Mouse (Mus musculus) urinary bladder, postnatal 14 days (tissue): ENCODE measurements around the gene Col4a2.

Experiments
- DNase-seq: peaks from one replicate; pipeline ENCODE4 v3.0.0; 2021; ENCODE audit warnings: low spot score

The Col4a2 gene

DNA sequence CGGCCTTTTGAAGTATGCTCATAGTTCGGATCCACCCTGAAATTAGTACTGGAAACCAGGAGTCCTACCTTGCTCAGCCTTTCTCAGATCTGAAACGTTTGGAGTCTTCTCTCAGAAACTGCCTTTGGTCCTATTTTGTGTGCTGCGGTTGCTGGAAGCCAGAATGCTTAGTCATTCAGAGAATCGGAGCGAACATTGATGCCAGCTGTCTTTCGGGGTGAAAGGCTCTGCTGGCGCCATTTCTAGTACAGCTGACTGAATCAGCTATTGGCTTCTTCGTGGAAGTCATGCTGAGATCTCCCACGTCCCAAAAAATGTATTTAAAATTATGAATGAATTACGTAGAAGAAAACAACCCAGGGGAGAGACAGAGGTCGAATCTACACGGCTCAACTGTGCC lies 105.2 kb downstream of the Col4a2 start:
- DNase-seq: peak; percentile 35

DNA sequence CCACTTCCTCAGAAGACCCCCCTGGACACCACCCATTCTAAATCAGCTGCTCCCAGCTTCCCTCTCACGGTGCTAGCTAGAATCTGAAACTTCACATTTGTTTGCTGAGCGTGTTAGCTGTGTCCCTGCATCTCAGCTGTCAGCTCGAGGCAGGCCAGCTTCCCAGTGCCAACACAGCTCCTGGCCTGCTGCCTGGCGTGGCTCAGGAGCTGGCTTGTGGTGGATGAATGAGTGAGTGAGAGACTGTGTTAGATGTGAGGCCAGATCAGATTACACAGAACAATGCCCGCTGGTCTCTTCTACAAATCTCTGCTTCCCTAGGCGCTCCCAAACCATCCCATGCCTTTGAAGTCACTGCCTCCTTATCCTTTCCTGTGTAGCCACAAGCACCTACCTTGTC lies 106.6 kb downstream of the Col4a2 start:
- peak; percentile 47 for DNase-seq

DNA sequence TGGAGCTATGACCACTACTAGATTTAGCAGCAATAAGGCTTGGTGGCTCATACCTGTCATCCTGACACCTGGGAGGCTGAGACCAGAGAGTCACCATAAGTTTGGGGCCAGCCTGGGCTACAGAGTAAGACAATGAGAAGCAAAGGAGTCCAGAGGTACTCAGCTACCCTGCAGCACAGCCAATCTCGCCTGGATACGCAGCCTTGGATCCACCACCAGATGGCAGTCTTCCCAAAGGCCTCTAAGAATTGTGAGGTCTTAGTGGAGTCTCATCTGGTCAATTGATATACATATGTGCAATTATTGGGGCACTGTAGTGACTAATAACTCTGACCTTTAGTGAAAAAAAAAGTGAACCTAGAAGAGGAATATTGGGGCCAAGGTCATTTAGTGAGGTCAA lies 107.0 kb downstream of the Col4a2 start:
- DNase-seq: peak; percentile 68

DNA sequence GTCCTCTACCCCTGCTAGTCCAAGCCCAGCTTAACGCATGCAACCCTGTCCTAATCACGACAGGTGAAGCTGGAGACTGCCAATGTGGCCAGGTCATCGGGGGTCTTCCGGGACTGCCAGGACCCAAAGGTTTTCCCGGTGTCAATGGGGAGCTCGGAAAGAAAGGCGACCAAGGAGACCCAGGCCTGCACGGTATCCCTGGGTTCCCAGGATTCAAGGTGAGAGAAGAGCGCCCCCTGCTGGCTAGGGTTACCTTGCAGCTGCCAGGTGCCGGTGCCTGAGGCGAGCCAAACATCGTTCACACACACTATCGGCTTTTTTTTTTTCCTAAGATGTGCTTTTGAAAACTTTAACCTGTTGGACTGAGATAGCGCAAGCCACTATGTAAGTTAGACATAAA lies 108.5 kb downstream of the Col4a2 start:
- DNase-seq: peak; percentile 67

DNA sequence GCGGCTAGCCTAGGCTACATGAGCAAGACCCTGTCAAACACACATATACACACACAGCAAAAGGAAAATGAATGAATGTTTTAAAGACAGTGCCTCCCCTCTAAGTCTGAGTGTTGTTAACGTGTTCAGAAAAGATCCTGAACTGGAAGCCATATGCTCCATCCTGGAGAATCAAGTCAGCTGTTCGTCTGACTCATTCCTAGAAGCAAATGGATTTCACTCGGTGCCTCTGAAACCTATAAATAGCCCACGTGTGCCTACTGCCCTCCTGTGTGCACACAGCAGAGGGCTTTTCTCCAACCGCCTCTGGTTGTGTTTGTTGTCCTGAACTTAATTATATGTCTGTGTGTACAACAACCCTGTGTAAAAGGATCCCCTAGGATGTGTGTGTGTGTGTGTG lies 109.4 kb downstream of the Col4a2 start:
- DNase-seq: no peak

DNA sequence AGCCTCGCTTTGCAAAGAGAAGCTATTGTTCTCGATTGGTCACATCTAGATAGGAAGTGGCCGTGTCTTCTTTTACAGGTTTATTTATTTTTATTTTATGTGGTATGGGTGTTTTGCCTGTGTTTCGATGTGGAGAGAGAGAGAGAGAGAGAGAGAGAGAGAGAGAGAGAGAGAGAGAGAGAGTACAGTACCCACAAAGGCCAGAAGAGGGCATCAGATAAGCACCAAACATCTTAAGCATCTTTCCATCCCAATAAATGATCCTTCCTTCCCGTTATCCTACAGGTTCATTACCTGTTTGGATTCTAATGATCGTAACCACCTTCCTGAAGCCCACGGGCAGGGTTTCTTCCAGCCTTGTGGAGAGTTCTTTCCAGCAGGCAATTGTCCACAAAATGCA lies 110.5 kb downstream of the Col4a2 start:
- DNase-seq: no peak

DNA sequence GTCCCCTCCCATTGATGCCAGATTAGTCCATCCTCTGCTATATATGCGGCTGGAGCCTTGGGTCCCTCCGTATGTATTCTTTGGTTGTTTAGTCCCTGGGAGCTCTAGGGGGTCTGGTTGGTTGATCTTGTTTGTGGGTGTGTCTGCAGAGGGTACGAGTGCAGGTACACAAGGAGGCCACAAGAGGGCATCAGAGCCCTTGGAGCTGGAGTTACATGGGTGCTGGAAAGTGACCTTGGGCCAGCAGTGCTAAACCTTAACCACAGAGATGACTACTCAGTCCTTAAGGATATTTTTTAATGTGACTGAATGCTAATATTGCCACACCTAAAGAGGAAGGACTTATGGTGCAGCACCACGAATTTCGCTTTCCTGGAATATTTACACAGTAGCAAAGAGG lies 118.1 kb downstream of the Col4a2 start:
- no peak for DNase-seq

DNA sequence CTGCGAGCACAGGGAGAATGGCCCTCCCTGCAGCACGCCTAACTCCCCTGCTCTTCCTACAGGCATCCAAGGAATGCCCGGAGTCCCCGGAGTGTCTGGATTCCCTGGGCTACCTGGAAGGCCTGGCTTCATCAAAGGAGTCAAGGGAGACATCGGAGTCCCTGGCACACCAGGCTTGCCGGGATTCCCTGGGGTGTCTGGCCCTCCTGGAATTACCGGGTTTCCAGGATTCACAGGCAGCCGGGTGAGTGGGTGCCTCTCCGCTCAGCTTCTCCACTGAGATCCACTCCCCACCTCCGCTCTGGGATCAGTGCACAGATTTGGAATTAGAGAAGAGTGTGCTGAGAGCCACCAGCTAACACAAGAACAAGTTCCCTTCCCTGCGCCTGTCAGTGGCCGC lies 125.3 kb downstream of the Col4a2 start:
- no peak for DNase-seq

DNA sequence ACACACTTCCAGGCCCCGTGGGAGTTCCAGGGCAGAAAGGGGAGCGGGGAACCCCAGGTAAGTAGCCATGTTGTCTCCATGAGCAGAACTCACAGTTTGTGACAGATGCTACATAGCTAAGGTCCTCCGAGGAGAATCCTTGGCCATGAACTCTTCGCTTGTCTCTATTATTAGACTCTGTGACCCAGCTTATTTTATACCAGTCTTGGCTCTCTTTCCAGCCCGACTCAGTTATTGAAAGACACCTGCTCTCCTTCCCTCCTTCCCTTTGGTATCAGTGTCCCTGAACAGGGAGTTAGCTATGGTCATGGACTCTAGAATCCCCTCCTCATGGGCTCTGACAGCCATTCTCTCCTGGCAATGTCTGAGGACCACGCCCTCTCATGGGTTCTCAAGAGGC lies 128.7 kb downstream of the Col4a2 start:
- no peak for DNase-seq

DNA sequence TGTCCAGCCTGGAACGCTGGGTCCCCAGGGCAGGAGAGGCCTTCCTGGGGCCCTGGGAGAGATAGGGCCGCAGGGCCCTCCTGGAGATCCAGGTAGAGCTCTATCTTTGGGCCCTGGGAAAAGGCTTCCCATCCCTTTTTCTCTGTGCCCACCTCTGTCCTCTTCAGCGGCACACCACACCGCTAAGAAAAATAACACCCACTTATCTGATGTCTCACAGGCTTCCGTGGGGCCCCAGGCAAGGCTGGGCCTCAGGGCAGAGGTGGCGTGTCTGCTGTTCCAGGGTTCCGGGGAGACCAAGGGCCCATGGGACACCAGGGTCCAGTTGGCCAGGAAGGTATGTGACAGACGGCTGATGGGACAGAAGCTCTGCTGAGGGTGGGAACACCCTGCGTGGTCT lies 131.0 kb downstream of the Col4a2 start:
- DNase-seq: no peak

DNA sequence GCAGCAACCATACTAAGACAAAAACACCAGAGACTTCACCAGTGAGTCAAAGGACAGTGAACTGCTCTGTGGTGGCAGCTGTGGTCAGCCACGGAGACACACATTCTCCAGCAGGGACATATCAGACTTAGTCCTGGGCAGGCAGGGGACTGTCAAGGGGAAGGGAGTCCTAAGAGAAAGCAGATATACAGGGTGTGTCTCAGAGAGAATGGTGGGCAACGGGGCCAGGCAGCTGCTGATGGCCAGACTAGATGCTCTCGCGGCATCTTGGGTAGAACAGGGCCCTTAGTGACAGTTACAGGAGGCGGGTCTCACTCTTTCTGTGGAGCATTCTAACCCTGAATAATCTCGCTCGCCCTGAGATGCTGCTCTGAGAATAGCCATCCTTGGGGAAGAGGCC lies 131.6 kb downstream of the Col4a2 start:
- DNase-seq: no peak

DNA sequence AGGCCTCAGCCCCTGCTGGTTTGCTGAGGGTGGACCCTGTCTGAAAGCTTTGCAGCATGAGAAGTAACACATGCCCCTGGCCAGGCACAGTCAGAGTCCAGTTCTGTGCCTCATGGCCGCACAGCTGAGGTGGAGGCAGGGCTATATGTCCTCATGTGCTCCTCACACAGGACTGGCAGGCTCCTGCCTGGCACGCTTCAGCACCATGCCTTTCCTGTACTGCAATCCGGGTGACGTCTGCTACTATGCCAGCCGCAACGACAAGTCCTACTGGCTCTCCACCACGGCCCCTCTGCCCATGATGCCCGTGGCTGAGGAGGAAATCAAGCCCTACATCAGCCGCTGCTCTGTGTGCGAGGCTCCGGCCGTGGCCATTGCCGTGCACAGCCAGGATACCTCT lies 133.2 kb downstream of the Col4a2 start:
- DNase-seq: no peak

DNA sequence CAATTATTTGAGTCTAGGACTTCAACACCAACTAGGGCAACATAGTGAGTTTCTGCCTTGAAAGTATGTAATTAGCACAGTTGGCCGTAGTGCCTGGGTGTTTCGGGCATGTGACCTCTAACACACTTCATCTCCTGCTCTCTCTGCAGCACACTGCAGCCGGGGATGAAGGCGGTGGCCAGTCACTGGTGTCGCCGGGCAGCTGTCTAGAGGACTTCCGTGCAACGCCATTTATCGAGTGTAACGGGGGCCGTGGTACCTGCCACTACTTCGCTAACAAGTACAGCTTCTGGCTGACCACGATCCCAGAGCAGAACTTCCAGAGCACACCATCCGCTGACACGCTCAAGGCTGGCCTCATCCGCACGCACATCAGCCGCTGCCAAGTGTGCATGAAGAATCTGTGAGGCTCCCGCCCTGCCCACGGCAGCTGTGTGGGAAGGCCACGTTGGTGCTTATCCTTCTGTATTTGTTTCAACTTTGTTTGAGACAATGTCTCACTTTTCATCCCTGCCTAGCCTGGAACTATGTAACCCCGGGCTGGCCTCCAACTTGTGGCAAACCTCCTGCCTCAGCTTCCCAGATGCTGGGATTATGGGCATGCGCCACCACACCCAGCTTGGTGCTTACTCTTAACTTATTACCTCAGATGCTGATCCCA lies 135.4 kb downstream of the Col4a2 start:
- DNase-seq: no peak

DNA sequence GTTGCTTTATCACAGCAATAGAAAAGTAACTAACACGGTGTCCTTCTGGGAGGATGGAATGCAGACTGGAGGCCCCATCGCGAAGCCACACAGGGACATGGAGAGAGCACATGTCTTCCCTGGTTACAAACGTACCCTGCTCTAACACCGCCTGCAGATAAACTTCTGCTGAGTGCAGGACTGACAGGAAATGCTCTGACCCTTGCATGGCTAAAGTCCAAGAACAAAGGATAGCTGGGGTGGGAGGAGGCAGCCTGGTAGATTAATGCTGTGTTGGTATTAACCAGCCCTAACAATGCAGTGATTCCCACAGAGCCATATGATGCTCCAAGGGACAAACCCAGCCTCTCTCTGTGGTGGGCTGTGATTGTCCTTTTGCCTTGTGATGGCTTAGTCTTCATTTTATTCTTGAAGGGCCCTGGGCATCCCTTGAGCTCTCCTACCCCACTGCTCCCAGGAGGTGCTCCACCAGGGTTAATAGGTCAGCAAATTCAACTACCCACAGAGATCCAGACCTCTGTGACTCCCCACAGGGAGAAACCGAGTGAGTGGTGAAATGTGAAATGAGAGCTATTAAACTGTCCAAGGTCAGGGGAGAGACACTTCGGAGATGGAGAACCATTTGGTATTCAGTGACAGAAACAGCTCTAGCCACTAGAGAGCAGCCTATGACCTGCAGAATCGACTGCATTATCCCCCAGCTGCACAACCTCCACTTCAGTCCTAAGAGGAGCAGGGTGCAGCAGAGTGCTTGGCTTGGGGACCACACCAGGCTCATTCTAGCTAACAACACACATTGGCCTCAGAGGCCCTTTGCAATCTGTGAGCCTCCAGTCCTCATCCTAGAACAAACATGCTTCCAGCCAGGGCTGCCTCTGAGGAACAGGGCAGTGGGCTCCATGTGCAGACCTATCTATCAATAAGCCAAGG lies 137.8 kb downstream of the Col4a2 start:
- peak; percentile 30 for DNase-seq

DNA sequence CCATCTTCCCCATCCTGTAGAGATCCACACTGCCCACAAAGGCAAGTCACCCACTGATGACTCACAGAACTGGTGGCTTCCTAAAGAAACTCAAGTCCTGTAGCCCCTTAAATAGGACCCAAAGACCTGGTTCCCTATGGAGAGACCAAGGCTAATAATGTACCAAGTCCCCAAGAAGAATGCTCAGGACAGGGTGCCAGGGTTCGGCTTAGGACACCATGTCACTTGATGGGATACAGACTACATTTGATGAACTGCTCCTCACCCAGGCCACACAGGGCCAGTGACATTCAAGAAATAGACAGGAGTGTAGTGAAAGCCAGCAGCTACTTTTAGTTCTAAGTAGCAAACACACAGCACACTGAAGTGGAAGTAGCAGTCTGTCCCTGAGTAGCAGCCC lies 139.5 kb downstream of the Col4a2 start:
- no peak for DNase-seq

DNA sequence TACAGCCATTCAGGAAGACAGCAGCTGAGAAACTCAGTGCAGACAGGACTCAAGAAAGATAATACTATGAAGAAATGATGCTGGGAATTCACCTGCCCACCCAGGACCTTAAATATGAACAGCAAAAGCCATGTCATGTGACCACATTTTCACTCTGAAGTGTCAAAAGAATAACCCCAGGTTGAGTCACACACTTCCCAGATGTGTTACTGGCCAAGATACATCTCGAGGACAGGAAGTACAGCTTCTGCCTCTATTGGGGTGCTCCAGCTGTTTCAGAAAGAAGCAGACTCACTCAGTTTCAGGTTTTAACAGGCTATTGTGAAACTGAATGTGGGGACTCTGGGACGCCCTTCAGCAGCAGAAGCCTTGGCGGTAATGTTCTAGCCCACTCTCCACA lies 140.0 kb downstream of the Col4a2 start:
- DNase-seq: no peak

DNA sequence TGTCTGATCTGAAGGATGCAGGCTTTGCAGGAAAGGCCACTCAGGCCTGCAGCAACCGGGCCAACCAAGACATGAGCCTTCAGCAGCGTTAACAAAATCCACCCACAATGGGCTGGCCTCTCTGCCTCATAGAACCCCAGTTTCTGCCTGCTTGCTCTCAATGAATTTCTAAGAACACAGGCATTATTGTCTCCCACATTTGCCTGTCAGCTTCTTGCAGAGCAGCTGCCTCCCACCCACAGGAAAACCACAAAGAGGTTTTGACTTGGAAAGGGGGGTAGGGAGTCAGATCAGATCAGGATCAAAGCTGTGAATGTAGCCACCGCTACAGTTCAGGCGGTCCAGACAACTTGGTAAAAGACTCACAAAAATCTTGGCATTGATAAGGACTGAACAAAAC lies 140.4 kb downstream of the Col4a2 start:
- no peak for DNase-seq

DNA sequence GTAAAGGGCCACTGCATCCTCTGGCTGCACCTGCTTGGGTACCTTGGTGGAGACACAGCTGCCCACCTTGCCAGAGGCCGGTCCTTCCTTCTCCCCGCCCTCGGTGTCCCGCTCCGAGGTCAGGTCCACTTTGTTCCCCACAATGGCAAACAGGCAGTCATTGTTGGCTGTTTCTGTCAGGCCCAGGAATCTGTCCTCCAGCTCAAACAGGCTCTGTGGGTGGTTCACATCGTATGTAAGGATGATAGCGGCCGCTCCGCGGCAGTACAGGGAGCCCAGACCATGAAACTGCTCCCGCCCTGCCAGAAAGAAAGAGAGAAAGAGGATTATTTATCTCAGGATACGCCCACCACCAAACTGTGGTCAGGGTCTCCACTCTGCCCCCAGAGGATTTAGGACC lies 141.6 kb downstream of the Col4a2 start:
- no peak for DNase-seq

DNA sequence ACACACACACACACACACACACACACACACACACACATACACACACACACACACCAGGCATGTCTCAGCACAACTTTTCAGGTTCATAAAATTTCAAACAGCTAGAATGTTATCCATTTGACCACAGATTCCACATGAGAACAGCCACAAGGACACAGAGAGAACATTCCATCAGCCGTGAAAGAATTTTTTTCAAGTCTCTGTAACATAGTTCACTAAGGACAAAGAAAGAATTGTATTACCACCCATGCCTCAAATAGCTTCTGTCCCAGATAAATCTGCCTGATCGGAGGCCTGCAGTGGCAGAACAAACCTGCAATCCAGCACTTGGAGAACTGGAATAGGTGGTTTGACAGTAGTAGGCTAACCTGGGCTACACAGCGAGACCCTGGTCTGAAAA lies 144.7 kb downstream of the Col4a2 start:
- no peak for DNase-seq

DNA sequence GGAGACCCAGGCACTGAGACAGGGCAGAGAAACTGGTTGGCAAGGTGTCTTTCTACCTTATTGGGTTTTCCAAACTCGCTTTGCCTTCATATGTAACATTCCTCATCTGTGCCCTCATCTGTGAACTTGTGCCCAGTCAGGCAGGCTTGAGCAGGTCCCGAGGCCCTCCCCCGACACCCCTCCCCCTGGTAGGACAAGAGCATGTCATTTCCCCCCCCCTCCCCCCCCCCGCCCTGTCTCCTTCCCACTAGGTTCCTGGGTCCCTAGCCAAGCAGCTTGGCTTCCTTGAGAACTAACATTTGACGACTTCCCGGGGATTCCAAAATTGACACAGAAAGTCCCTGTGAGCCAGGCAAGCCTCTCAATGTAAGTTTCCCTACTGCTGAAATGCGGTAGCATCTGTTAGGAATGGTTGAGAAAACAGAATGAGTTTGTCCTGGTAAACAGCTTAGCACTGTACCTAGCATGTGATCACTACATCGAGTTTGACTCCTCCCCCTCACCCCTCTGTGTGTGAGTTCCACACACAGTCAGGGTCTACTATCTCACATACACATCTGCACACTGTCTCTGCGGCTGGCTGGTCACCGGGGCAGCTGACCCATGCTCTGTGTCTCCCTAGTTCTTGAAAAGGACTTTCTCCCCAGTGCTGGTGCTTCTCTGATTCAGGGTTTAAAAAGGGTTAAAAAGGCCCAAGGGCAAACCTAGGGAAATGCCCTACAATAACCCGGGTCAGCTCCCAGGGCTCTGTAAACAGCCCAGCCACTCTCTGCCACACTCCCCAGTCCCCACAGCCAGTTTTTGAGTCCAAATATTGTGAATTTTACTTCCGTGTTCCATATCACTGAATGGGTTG lies 145.6 kb downstream of the Col4a2 start:
- peak; percentile 73 for DNase-seq

DNA sequence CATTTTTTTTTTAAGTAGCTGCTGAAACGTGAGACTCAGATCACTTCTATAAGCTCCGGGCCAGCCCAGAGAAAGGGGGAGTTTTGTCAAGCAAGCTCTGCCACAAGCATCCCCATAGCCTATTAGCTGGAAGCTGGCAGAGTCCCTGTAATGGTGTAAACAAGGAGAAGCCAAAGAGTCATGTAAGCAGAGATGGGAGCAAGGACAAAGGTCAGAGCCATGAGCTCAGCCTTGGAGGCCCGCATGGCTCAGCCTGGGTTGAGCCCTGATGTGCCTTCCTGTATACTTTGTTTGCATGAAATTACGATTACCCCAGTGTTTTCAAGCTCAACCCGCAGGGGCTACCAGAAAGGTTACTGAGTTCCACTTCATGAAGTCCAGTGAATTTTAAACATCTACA lies 146.4 kb downstream of the Col4a2 start:
- no peak for DNase-seq

DNA sequence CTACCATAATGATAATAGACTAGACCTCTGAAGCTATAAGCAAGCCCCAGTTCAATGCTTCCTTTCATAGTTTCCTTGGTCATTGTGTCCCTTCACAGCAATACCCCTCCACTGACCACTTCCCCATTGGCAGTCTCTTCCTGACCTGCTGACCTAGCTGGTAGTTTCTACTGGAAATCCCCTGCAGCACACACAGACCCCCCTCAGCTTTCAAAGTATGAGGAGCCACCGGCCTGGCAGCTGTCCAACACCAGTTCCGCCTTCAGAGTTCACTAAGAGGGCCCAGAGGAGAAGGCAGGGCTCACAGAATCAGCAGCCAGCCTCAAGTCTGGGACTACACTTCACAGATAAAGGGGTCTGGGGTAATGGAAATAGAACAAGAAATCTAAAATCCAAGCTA lies 148.3 kb downstream of the Col4a2 start:
- DNase-seq: peak; percentile 62

DNA sequence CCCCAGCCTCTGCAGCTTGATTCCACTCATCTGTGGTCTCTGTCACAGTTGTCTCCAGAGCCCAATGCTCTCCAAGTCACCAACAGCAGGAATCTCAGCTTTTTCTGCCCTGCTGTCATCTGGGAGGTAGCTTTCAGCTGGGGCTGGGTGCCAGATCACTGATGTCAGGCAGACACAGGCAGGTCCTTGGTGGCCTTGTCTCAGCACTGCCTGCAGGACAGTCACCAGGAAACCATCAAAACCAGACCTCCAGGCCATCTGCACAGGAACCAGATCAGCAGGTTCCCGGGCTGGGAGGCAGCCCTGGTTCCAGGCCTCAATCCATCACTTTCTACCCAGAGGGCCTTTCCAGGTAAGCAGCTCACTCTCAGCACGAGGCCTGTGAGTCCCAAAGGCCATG lies 149.2 kb downstream of the Col4a2 start:
- DNase-seq: peak; percentile 76
